Mouse (Mus musculus) brain, embryonic 14.5 days (tissue): Measurements from ENCODE around the gene Ptpn5.

ENCODE experiments used
- CTCF ChIP-seq: fragments of 200-500 bp; IDR thresholded peaks from 2 replicates; pipeline ENCODE4 v1.5.1; 2012; ENCODE audit warnings: inconsistent platforms, mild to moderate bottlenecking, moderate library complexity, borderline replicate concordance; ENCODE audit not compliant: insufficient read depth, insufficient read length; ENCODE audit errors: extremely low read depth
- POLR2A ChIP-seq: fragments of 200-500 bp; IDR thresholded peaks from 2 replicates; pipeline ENCODE4 v1.6.1; 2012; ENCODE audit warnings: mild to moderate bottlenecking, inconsistent platforms, borderline replicate concordance; ENCODE audit not compliant: poor library complexity, insufficient read depth, insufficient read length, severe bottlenecking; ENCODE audit errors: extremely low read depth

DNA sequence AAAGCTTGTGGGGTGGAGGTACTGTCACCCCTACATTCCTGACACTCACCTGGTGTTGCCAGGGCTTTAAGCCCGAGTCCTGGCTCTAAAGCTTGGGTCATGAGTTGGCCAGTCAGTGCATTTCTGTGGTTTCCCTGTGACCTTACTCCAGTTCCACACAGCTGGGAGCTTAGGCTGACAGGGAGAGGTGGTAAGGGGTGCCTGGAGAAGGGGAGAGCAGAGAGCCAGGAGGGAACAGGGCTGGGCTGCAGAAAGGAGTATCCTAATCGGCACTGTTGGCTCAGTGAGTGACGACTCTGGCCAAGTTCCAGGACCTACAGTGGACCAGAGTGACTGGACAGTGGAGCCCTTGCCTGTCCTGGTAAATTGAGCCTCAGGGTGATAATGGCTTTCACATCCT is 81.2 kb downstream of the Ptpn5 start:
- no peak for TF ChIP-seq CTCF
- no peak for TF ChIP-seq POLR2A
